Comparison of ENCODE assay signal across 8 mouse cellular contexts in the genomic region with DNA sequence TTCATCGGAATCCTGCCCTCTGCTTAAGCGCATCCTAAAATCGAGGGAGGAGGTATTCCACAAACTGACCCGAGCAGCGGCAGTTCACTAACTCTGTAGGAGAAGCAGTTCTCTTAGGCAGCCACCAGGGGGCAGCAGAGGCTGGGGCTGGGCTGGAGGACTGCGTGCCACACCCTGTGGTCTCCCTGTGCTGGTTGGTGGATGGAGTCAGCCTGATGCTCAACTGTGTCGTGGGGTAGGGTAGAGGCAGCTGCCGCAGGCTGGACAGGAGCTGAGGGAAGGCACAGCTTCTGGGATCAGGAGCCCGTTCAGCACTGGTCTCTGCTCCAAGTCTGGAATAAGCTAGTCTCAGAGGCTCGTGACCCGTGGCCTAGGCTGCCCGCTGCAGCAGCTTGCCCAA. TPM values are rescaled to one million over a fixed set of nuclear protein-coding genes. Genes with fewer than 3 reads are reported as not detected.
A peak's percentile ranks its signal among the peaks of the same experiment; 100 is the strongest.
DNase-seq lines count a peak whose midpoint lies in the region; ATAC-seq and TF ChIP-seq lines count a peak whose summit lies in the region.

No protein-coding gene starts in this region.

- peak; percentile 92 for DNase-seq in ES-CJ7 (ENCODE audit: low read depth, low spot score)
- DNase-seq in cerebellum, adult 11 months: peak; percentile 59
- peak; percentile 77 for DNase-seq in heart, postnatal 25 days (ENCODE audit: low spot score)
- peak; percentile 71 to 84 for DNase-seq in layer of hippocampus, adult 2 months (ENCODE audit: low spot score in 2 of 2)
- DNase-seq in thymus, postnatal 0 days (ENCODE audit: low spot score): peak; percentile 66

- no peak overlapping the region for H3K9ac ChIP-seq in forebrain, embryonic 15.5 days (replicated peaks)
- H3K9ac ChIP-seq in lung, embryonic 15.5 days: no peak overlapping the region

- H3K4me1 ChIP-seq in forebrain, embryonic 15.5 days: peaks cover 13% of the 10 kb centered on the region
- peaks cover 48% of the 10 kb centered on the region for H3K4me1 ChIP-seq in lung, embryonic 15.5 days
- peaks cover 15% of the 10 kb centered on the region for H3K4me1 ChIP-seq in olfactory bulb, adult 2 months (ENCODE audit: control insufficient read depth, insufficient read depth, low read length)

- no peak overlapping the region for H3K27ac ChIP-seq in forebrain, embryonic 15.5 days (replicated peaks)
- H3K27ac ChIP-seq in layer of hippocampus, adult 2 months: no peak overlapping the region
- peak overlapping the region; percentile 35; the same call in 1 of the 2 replicates for H3K27ac ChIP-seq in lung, embryonic 15.5 days
- no peak overlapping the region for H3K27ac ChIP-seq in olfactory bulb, adult 2 months (ENCODE audit: insufficient read depth, low read depth, low read length)

- intact Hi-C loops in heart, postnatal 25 days (cut with DNase I): loop anchor here (1.0 to 10.0 kb wide), 2 partner anchors 90 to 302 kb away; no protein-coding TSS in a partner anchor

- H3K9me3 ChIP-seq in forebrain, embryonic 15.5 days: no peaks in the 10 kb centered on the region
- no peaks in the 10 kb centered on the region for H3K9me3 ChIP-seq in lung, embryonic 15.5 days

- H3K27me3 ChIP-seq in forebrain, embryonic 15.5 days: no peaks in the 10 kb centered on the region
- H3K27me3 ChIP-seq in lung, embryonic 15.5 days: no peaks in the 10 kb centered on the region

- peak; percentile 100 for TF ChIP-seq CTCF in layer of hippocampus, adult 2 months (conservative IDR thresholded peaks at IDR 0.05)
- TF ChIP-seq CTCF in olfactory bulb, adult 2 months (IDR thresholded peaks at IDR 0.05; ENCODE audit: insufficient read depth, low read depth, low read length): peak; percentile 92

- ATAC-seq in forebrain, embryonic 15.5 days (replicated peaks): peak; percentile 81
- peak; percentile 69; the same call in 1 of the 2 replicates for ATAC-seq in lung, embryonic 15.5 days (ENCODE audit: borderline replicate concordance, extremely low read depth, low FRiP score, low TSS enrichment)

- 17% methylated on average over 12 of the region's 12 CpGs for WGBS in forebrain, embryonic 15.5 days
- WGBS in lung, embryonic 15.5 days: 14% methylated on average over 12 of the region's 12 CpGs
- 22% methylated on average over 12 of the region's 12 CpGs for WGBS in olfactory bulb, adult 2 months

- TF ChIP-seq POLR2A in olfactory bulb, adult 2 months (IDR thresholded peaks at IDR 0.05; ENCODE audit: insufficient read depth, low read depth, low read length): no peak

- no peak overlapping the region for H3K4me3 ChIP-seq in forebrain, embryonic 15.5 days
- H3K4me3 ChIP-seq in layer of hippocampus, adult 2 months: 0 out of 2 replicates have a peak overlapping the region, but pooled peaks have one; percentile 3
- H3K4me3 ChIP-seq in lung, embryonic 15.5 days: peak overlapping the region; percentile 4; the same call in 1 of the 2 replicates
- no peak overlapping the region for H3K4me3 ChIP-seq in olfactory bulb, adult 2 months (ENCODE audit: insufficient read depth, low read depth, low read length)

- no peaks in the 10 kb centered on the region for H3K36me3 ChIP-seq in forebrain, embryonic 15.5 days
- H3K36me3 ChIP-seq in lung, embryonic 15.5 days: no peaks in the 10 kb centered on the region

- H3K4me2 ChIP-seq in forebrain, embryonic 15.5 days (replicated peaks): peak overlapping the region; percentile 24; the same call in 1 of the 2 replicates
- H3K4me2 ChIP-seq in lung, embryonic 15.5 days: peak overlapping the region; percentile 47

RNA-seq across cellular contexts. Expression of a gene that starts 27.7 kb away (rescaled TPM):
- 1.0 and 1.1 TPM in 2 replicates for polyA plus RNA-seq in forebrain, embryonic 15.5 days (2015; fragmentation: Nextera tagmentation; extraction: Ambion mirVana)
- total RNA-seq in heart, postnatal 25 days (2021): 1 to 10 TPM; 6.8 to 7.7 TPM
- total RNA-seq in layer of hippocampus, adult 2 months (2021): 1 to 10 TPM in 1 of 2 experiments, under 1 TPM in 1; 0.86 to 1.3 TPM
- 10.8 and 11.0 TPM in 2 replicates for polyA plus RNA-seq in lung, embryonic 15.5 days (2015; fragmentation: Nextera tagmentation; extraction: Ambion mirVana)
- not detected in 2 replicates for polyA plus RNA-seq in olfactory bulb, adult 2 months (2012; ENCODE audit: insufficient read depth, insufficient read length, low replicate concordance, missing spikeins)
- 0.55 and 0.58 TPM in 2 replicates for polyA plus RNA-seq in thymus, postnatal 0 days (2015; fragmentation: Nextera tagmentation; extraction: Ambion mirVana)

RNA-seq across cellular contexts. Expression of a gene that starts 34.0 kb away (rescaled TPM):
- polyA plus RNA-seq in forebrain, embryonic 15.5 days (2015; fragmentation: Nextera tagmentation; extraction: Ambion mirVana): 1.3 TPM in 2 replicates
- total RNA-seq in heart, postnatal 25 days (2021): 10 to 100 TPM; 28.5 to 36.4 TPM
- total RNA-seq in layer of hippocampus, adult 2 months (2021): 10 to 100 TPM; 15.5 to 16.2 TPM
- polyA plus RNA-seq in lung, embryonic 15.5 days (2015; fragmentation: Nextera tagmentation; extraction: Ambion mirVana): 19.2 and 20.5 TPM in 2 replicates
- polyA plus RNA-seq in olfactory bulb, adult 2 months (2012; ENCODE audit: insufficient read depth, insufficient read length, low replicate concordance, missing spikeins): not detected in 2 replicates
- 0.29 and 0.39 TPM in 2 replicates for polyA plus RNA-seq in thymus, postnatal 0 days (2015; fragmentation: Nextera tagmentation; extraction: Ambion mirVana)

RNA-seq across cellular contexts. Expression of a gene that starts 59.5 kb away (rescaled TPM):
- 8.4 and 10.9 TPM in 2 replicates for polyA plus RNA-seq in forebrain, embryonic 15.5 days (2015; fragmentation: Nextera tagmentation; extraction: Ambion mirVana)
- under 1 TPM; 0.45 to 0.60 TPM for total RNA-seq in heart, postnatal 25 days (2021)
- 1 to 10 TPM; 2.5 to 5.4 TPM for total RNA-seq in layer of hippocampus, adult 2 months (2021)
- polyA plus RNA-seq in lung, embryonic 15.5 days (2015; fragmentation: Nextera tagmentation; extraction: Ambion mirVana): 5.9 and 6.0 TPM in 2 replicates
- not detected in 2 replicates for polyA plus RNA-seq in olfactory bulb, adult 2 months (2012; ENCODE audit: insufficient read depth, insufficient read length, low replicate concordance, missing spikeins)
- 2.7 and 3.4 TPM in 2 replicates for polyA plus RNA-seq in thymus, postnatal 0 days (2015; fragmentation: Nextera tagmentation; extraction: Ambion mirVana)

Comparison
In these comparisons a context has a peak if more than half of its experiments do, and no peak if none do; other contexts are left out.
1. H3K4me3 ChIP-seq: peak in layer of hippocampus, adult 2 months (single experiment) and lung, embryonic 15.5 days (single experiment); none in forebrain, embryonic 15.5 days (single experiment) and olfactory bulb, adult 2 months (single experiment).
2. Peak in every context shown above with its lines, with median percentiles within 50 percentile points of each other: DNase-seq.